Mouse (Mus musculus) bone marrow, adult 2 months (tissue): ENCODE results near the gene Ephb2.

Experiments used
- CTCF ChIP-seq: fragments of 200-500 bp; IDR thresholded peaks from 2 replicates; pipeline ENCODE4 v1.5.1; 2011; ENCODE audit warnings: low read length, control low read depth; ENCODE audit not compliant: control insufficient read depth, insufficient read depth
- POLR2A ChIP-seq: fragments of 200-500 bp; IDR thresholded peaks from 2 replicates; pipeline ENCODE4 v1.6.1; 2011; ENCODE audit warnings: low read depth, mild to moderate bottlenecking, control low read depth, low read length, borderline replicate concordance; ENCODE audit not compliant: control insufficient read depth

GRCm38 (mm10) chr4:136848565-136848964 lies 12.8 kb upstream of the Ephb2 start:
- TF ChIP-seq POLR2A: no peak
- no peak for TF ChIP-seq CTCF
